Mouse (Mus musculus): ENCODE measurements around the gene Cdc42se2. TPM values are rescaled to one million over a fixed set of nuclear protein-coding genes. Genes with fewer than 3 reads are reported as not detected.
A peak's percentile ranks its signal among the peaks of the same experiment; 100 is the strongest.

Gene Cdc42se2
- polyA plus RNA-seq, 1 experiment from 2014 or later: 53.2 TPM

GRCm38 (mm10) chr11:54708153-54708552, 79.3 kb downstream of the Cdc42se2 start:
- WGBS: 85% methylated on average over 2 of the region's 2 CpGs
- no peaks in the 10 kb centered on the region for H3K36me3 ChIP-seq
- H3K4me1 ChIP-seq (replicated peaks): peaks cover 6% of the 10 kb centered on the region
- H3K27ac ChIP-seq: no peak overlapping the region
- no peaks in the 10 kb centered on the region for H3K27me3 ChIP-seq
- no peak overlapping the region for H3K4me3 ChIP-seq
- no peak overlapping the region for H3K9ac ChIP-seq
- H3K4me2 ChIP-seq: no peak overlapping the region
- no peak for ATAC-seq (replicated peaks; ENCODE audit: insufficient number of reproducible peaks, insufficient read depth, low FRiP score, low read depth)
- no peaks in the 10 kb centered on the region for H3K9me3 ChIP-seq (replicated peaks)

- WGBS: 32% methylated on average over 4 of the region's 4 CpGs
- H3K27ac ChIP-seq: no peak overlapping the region
- H3K4me2 ChIP-seq: no peak overlapping the region
- H3K9me3 ChIP-seq (replicated peaks): no peaks in the 10 kb centered on the region
- no peaks in the 10 kb centered on the region for H3K27me3 ChIP-seq
- no peak overlapping the region for H3K9ac ChIP-seq
- no peak overlapping the region for H3K4me3 ChIP-seq
- no peaks in the 10 kb centered on the region for H3K36me3 ChIP-seq
- no peak for ATAC-seq (replicated peaks; ENCODE audit: insufficient number of reproducible peaks, insufficient read depth, low FRiP score, low read depth)
- no peaks in the 10 kb centered on the region for H3K4me1 ChIP-seq (replicated peaks)
Measured at GRCm38 (mm10) chr11:54703306-54703705, 84.2 kb downstream of the Cdc42se2 start.

GRCm38 (mm10) chr11:54701848-54702247, 85.6 kb downstream of the Cdc42se2 start:
- H3K4me3 ChIP-seq: no peak overlapping the region
- no peaks in the 10 kb centered on the region for H3K4me1 ChIP-seq (replicated peaks)
- H3K27me3 ChIP-seq: no peaks in the 10 kb centered on the region
- no peaks in the 10 kb centered on the region for H3K9me3 ChIP-seq (replicated peaks)
- H3K27ac ChIP-seq: no peak overlapping the region
- no peak for ATAC-seq (replicated peaks; ENCODE audit: insufficient number of reproducible peaks, insufficient read depth, low FRiP score, low read depth)
- H3K9ac ChIP-seq: no peak overlapping the region
- WGBS: 79% methylated on average over 8 of the region's 8 CpGs
- peaks cover 10% of the 10 kb centered on the region; the same call in 1 of the 2 replicates for H3K36me3 ChIP-seq
- H3K4me2 ChIP-seq: no peak overlapping the region

- no peak overlapping the region for H3K4me2 ChIP-seq
- peaks cover 23% of the 10 kb centered on the region; the same call in 1 of the 2 replicates for H3K36me3 ChIP-seq
- H3K27me3 ChIP-seq: no peaks in the 10 kb centered on the region
- no peak overlapping the region for H3K27ac ChIP-seq
- ATAC-seq (replicated peaks; ENCODE audit: insufficient number of reproducible peaks, insufficient read depth, low FRiP score, low read depth): no peak
- H3K4me1 ChIP-seq (replicated peaks): no peaks in the 10 kb centered on the region
- H3K4me3 ChIP-seq: no peak overlapping the region
- H3K9ac ChIP-seq: no peak overlapping the region
- H3K9me3 ChIP-seq (replicated peaks): no peaks in the 10 kb centered on the region
- WGBS: 66% methylated on average over 3 of the region's 3 CpGs
Measured at GRCm38 (mm10) chr11:54699972-54700371, 87.5 kb downstream of the Cdc42se2 start.

GRCm38 (mm10) chr11:54698636-54699035, 88.8 kb downstream of the Cdc42se2 start:
- Histone ChIP-seq H3K4me3 (no peak overlapping the region), H3K9me3 (replicated peaks) (no peaks in the 10 kb centered on the region), H3K27ac (no peak overlapping the region), H3K27me3 (no peaks in the 10 kb centered on the region), H3K4me2 (no peak overlapping the region), H3K36me3 (peaks cover 29% of the 10 kb centered on the region; the same call in 1 of the 2 replicates), H3K4me1 (replicated peaks) (no peaks in the 10 kb centered on the region), H3K9ac (no peak overlapping the region)
- no peak for ATAC-seq (replicated peaks; ENCODE audit: insufficient number of reproducible peaks, insufficient read depth, low FRiP score, low read depth)
- 92% methylated on average over 7 of the region's 7 CpGs for WGBS

GRCm38 (mm10) chr11:54697611-54698010, 89.9 kb downstream of the Cdc42se2 start:
- no peaks in the 10 kb centered on the region for H3K9me3 ChIP-seq (replicated peaks)
- no peaks in the 10 kb centered on the region for H3K27me3 ChIP-seq
- H3K27ac ChIP-seq: no peak overlapping the region
- no peak overlapping the region for H3K4me3 ChIP-seq
- H3K4me2 ChIP-seq: no peak overlapping the region
- H3K4me1 ChIP-seq (replicated peaks): no peaks in the 10 kb centered on the region
- ATAC-seq (replicated peaks; ENCODE audit: insufficient number of reproducible peaks, insufficient read depth, low FRiP score, low read depth): no peak
- H3K36me3 ChIP-seq: peaks cover 33% of the 10 kb centered on the region
- H3K9ac ChIP-seq: no peak overlapping the region
- WGBS: 81% methylated on average over 5 of the region's 5 CpGs

- no peak for ATAC-seq (replicated peaks; ENCODE audit: insufficient number of reproducible peaks, insufficient read depth, low FRiP score, low read depth)
- peaks cover 46% of the 10 kb centered on the region for H3K36me3 ChIP-seq
- 60% methylated on average over 4 of the region's 4 CpGs for WGBS
- no peak overlapping the region for H3K4me2 ChIP-seq
- no peaks in the 10 kb centered on the region for H3K9me3 ChIP-seq (replicated peaks)
- H3K27me3 ChIP-seq: no peaks in the 10 kb centered on the region
- no peak overlapping the region for H3K27ac ChIP-seq
- no peak overlapping the region for H3K4me3 ChIP-seq
- H3K9ac ChIP-seq: no peak overlapping the region
- H3K4me1 ChIP-seq (replicated peaks): 0 out of 2 replicates have a peak, but pooled peaks cover 5% of the 10 kb centered on the region
Measured at GRCm38 (mm10) chr11:54695951-54696350, 91.5 kb downstream of the Cdc42se2 start.

GRCm38 (mm10) chr11:54694291-54694690, 93.2 kb downstream of the Cdc42se2 start:
- Histone ChIP-seq H3K27me3 (no peaks in the 10 kb centered on the region), H3K4me3 (no peak overlapping the region), H3K9ac (no peak overlapping the region), H3K9me3 (replicated peaks) (no peaks in the 10 kb centered on the region), H3K4me2 (no peak overlapping the region), H3K4me1 (replicated peaks) (0 out of 2 replicates have a peak, but pooled peaks cover 5% of the 10 kb centered on the region), H3K36me3 (peaks cover 56% of the 10 kb centered on the region), H3K27ac (no peak overlapping the region)
- no peak for ATAC-seq (replicated peaks; ENCODE audit: insufficient number of reproducible peaks, insufficient read depth, low FRiP score, low read depth)
- 77% methylated on average over 8 of the region's 8 CpGs for whole genome bisulfite sequencing

GRCm38 (mm10) chr11:54693696-54694095, 93.8 kb downstream of the Cdc42se2 start:
- H3K27ac ChIP-seq: no peak overlapping the region
- no peaks in the 10 kb centered on the region for H3K27me3 ChIP-seq
- peaks cover 56% of the 10 kb centered on the region for H3K36me3 ChIP-seq
- ATAC-seq (replicated peaks; ENCODE audit: insufficient number of reproducible peaks, insufficient read depth, low FRiP score, low read depth): no peak
- H3K9me3 ChIP-seq (replicated peaks): no peaks in the 10 kb centered on the region
- H3K4me3 ChIP-seq: no peak overlapping the region
- WGBS: 75% methylated on average over 6 of the region's 6 CpGs
- H3K4me2 ChIP-seq: no peak overlapping the region
- no peak overlapping the region for H3K9ac ChIP-seq
- H3K4me1 ChIP-seq (replicated peaks): 0 out of 2 replicates have a peak, but pooled peaks cover 5% of the 10 kb centered on the region

GRCm38 (mm10) chr11:54691179-54691578, 96.3 kb downstream of the Cdc42se2 start:
- Histone ChIP-seq H3K4me2 (no peak overlapping the region), H3K27ac (no peak overlapping the region), H3K9me3 (replicated peaks) (no peaks in the 10 kb centered on the region), H3K36me3 (peaks cover 43% of the 10 kb centered on the region), H3K9ac (no peak overlapping the region), H3K4me3 (no peak overlapping the region), H3K27me3 (no peaks in the 10 kb centered on the region), H3K4me1 (replicated peaks) (0 out of 2 replicates have a peak, but pooled peaks cover 5% of the 10 kb centered on the region)
- no peak for ATAC-seq (replicated peaks; ENCODE audit: insufficient number of reproducible peaks, insufficient read depth, low FRiP score, low read depth)
- WGBS: 61% methylated on average over 4 of the region's 4 CpGs

GRCm38 (mm10) chr11:54690171-54690570, 97.3 kb downstream of the Cdc42se2 start:
- no peak overlapping the region for H3K27ac ChIP-seq
- H3K4me3 ChIP-seq: no peak overlapping the region
- 74% methylated on average over 4 of the region's 4 CpGs for WGBS
- no peaks in the 10 kb centered on the region for H3K27me3 ChIP-seq
- ATAC-seq (replicated peaks; ENCODE audit: insufficient number of reproducible peaks, insufficient read depth, low FRiP score, low read depth): no peak
- H3K4me2 ChIP-seq: no peak overlapping the region
- H3K9me3 ChIP-seq (replicated peaks): no peaks in the 10 kb centered on the region
- H3K9ac ChIP-seq: no peak overlapping the region
- H3K4me1 ChIP-seq (replicated peaks): 0 out of 2 replicates have a peak, but pooled peaks cover 5% of the 10 kb centered on the region
- H3K36me3 ChIP-seq: peaks cover 45% of the 10 kb centered on the region

- H3K9ac ChIP-seq: no peak overlapping the region
- 72% methylated on average over 2 of the region's 2 CpGs for WGBS
- H3K9me3 ChIP-seq (replicated peaks): no peaks in the 10 kb centered on the region
- H3K36me3 ChIP-seq: peaks cover 34% of the 10 kb centered on the region
- H3K27ac ChIP-seq: 0 out of 2 replicates have a peak overlapping the region, but pooled peaks have one; percentile 6
- ATAC-seq (replicated peaks; ENCODE audit: insufficient number of reproducible peaks, insufficient read depth, low FRiP score, low read depth): no peak
- H3K4me3 ChIP-seq: no peak overlapping the region
- no peak overlapping the region for H3K4me2 ChIP-seq
- H3K4me1 ChIP-seq (replicated peaks): no peaks in the 10 kb centered on the region; the same call in 1 of the 2 replicates
- H3K27me3 ChIP-seq: no peaks in the 10 kb centered on the region
Measured at GRCm38 (mm10) chr11:54684831-54685230, 102.6 kb downstream of the Cdc42se2 start.
